Mouse (Mus musculus) lung, embryonic 14.5 days (tissue): ENCODE measurements around the gene Dnajb8. TPM values are rescaled to one million over a fixed set of nuclear protein-coding genes. Genes with fewer than 3 reads are reported as not detected.

ENCODE experiments used
- ATAC-seq: fragments of 200-750 bp; cut with Nextera tagmentation; 2 replicates; pipeline ENCODE4 v1.8.0; 2017; ENCODE audit warnings: mild to moderate bottlenecking, moderate TSS enrichment, moderate library complexity; ENCODE audit not compliant: insufficient read depth
- DNase-seq: peaks from one replicate; pipeline ENCODE4 v3.0.0-alpha.2; 2015
- H3K27ac ChIP-seq: fragments of 300-500 bp; sonication (generic); 2 replicates; pipeline ENCODE4 v1.5.1; 2014; ENCODE audit warnings: low read depth, mild to moderate bottlenecking, moderate library complexity
- H3K27me3 ChIP-seq: fragments of 300-500 bp; sonication (generic); 2 replicates; pipeline ENCODE4 v1.6.1; 2014; ENCODE audit warnings: low read length, control low read depth; ENCODE audit not compliant: insufficient read depth
- H3K36me3 ChIP-seq: fragments of 300-500 bp; sonication (generic); 2 replicates; pipeline ENCODE4 v1.6.1; 2014; ENCODE audit warnings: control low read depth; ENCODE audit not compliant: insufficient read depth
- H3K4me1 ChIP-seq: fragments of 300-500 bp; sonication (generic); 2 replicates; pipeline ENCODE4 v1.6.1; 2014; ENCODE audit warnings: antibody characterized with exemption, control low read depth; ENCODE audit not compliant: insufficient read depth
- H3K4me2 ChIP-seq: fragments of 300-500 bp; sonication (generic); 2 replicates; pipeline ENCODE4 v1.6.1; 2014; ENCODE audit warnings: mild to moderate bottlenecking
- H3K4me3 ChIP-seq: fragments of 300-500 bp; sonication (generic); 2 replicates; pipeline ENCODE4 v1.5.1; 2014; ENCODE audit warnings: low read depth, low read length
- H3K9ac ChIP-seq: fragments of 300-500 bp; sonication (generic); 2 replicates; pipeline ENCODE4 v1.6.1; 2014
- H3K9me3 ChIP-seq: fragments of 300-500 bp; sonication (generic); 2 replicates; pipeline ENCODE4 v1.6.1; 2016; ENCODE audit warnings: low read depth, low read length, control low read depth
- CTCF ChIP-seq: IDR thresholded peaks from 2 replicates; pipeline ENCODE4 v1.5.1; 2016; ENCODE audit warnings: antibody characterized with exemption, low read depth
- WGBS: fragments of 180-500 bp; shearing (Covaris S2); extraction: QIAGEN DNeasy Blood & Tissue Kit; methylation state at CpG from one replicate; pipeline ENCODE4 v1.1.7; 2014; 5-methylcytosine and 5-hydroxymethylcytosine counted together
- polyA plus RNA-seq: library from polyadenylated mRNA; unstranded; fragments of >200 nt; fragmentation: Nextera tagmentation; extraction: Ambion mirVana; gene quantifications from 2 replicates; pipeline ENCODE4 v1.2.1, GENCODE M21; 2014

Dnajb8 gene
- polyA plus RNA-seq = not detected in 2 replicates

- Histone ChIP-seq H3K4me2 (no peak within 1 kb of the TSS), H3K27ac (no peak within 1 kb of the TSS), H3K27me3 (no peaks in the 10 kb centered on the region), H3K4me1 (no peaks in the 10 kb centered on the region), H3K36me3 (no peaks in the 10 kb centered on the region), H3K4me3 (no peak within 1 kb of the TSS), H3K9me3 (no peaks in the 10 kb centered on the region), H3K9ac (no peak within 1 kb of the TSS)
- 41% methylated on average over 10 of the region's 10 CpGs for WGBS
- DNase-seq (no peak), ATAC-seq (no peak)
- TF ChIP-seq CTCF = no peak
Observed at GRCm38 (mm10) chr6:88221968-88222367, at the start of gene Dnajb8. Dnajb8 (plus strand) TSS chr6:88222268.

- no peak for TF ChIP-seq CTCF
- Histone ChIP-seq H3K4me3 (no peak overlapping the region), H3K27me3 (no peaks in the 10 kb centered on the region), H3K9me3 (no peaks in the 10 kb centered on the region), H3K9ac (no peak overlapping the region), H3K4me2 (no peak overlapping the region), H3K36me3 (no peaks in the 10 kb centered on the region), H3K4me1 (no peaks in the 10 kb centered on the region), H3K27ac (no peak overlapping the region)
- no peak for DNase-seq
- 86% methylated on average over 3 of the region's 3 CpGs for WGBS
- ATAC-seq = no peak
Observed at GRCm38 (mm10) chr6:88174191-88174590, 47.9 kb upstream of the Dnajb8 start.

- Histone ChIP-seq H3K27me3 (no peaks in the 10 kb centered on the region), H3K4me2 (no peak overlapping the region), H3K9ac (no peak overlapping the region), H3K4me3 (no peak overlapping the region), H3K9me3 (no peaks in the 10 kb centered on the region), H3K27ac (no peak overlapping the region), H3K4me1 (no peaks in the 10 kb centered on the region), H3K36me3 (no peaks in the 10 kb centered on the region)
- WGBS = 87% methylated on average over 2 of the region's 2 CpGs
- TF ChIP-seq CTCF = no peak
- DNase-seq = no peak
- no peak for ATAC-seq
Observed at GRCm38 (mm10) chr6:88174676-88175075, 47.4 kb upstream of the Dnajb8 start.

- Histone ChIP-seq H3K4me2 (no peak overlapping the region), H3K9me3 (no peaks in the 10 kb centered on the region), H3K4me3 (no peak overlapping the region), H3K27ac (no peak overlapping the region), H3K27me3 (peaks cover 18% of the 10 kb centered on the region), H3K36me3 (no peaks in the 10 kb centered on the region), H3K9ac (no peak overlapping the region), H3K4me1 (no peaks in the 10 kb centered on the region)
- WGBS = 68% methylated on average over 4 of the region's 4 CpGs
- ATAC-seq = no peak
- DNase-seq = no peak
- TF ChIP-seq CTCF = no peak
Observed at GRCm38 (mm10) chr6:88184671-88185070, 37.4 kb upstream of the Dnajb8 start.

- no peak overlapping the region for H3K4me3 ChIP-seq
- no peak for TF ChIP-seq CTCF
- H3K9me3 ChIP-seq = no peaks in the 10 kb centered on the region
- WGBS = 71% methylated on average over 6 of the region's 6 CpGs
- ATAC-seq = no peak
- H3K27ac ChIP-seq = no peak overlapping the region
- H3K36me3 ChIP-seq = no peaks in the 10 kb centered on the region
- H3K27me3 ChIP-seq = peaks cover 53% of the 10 kb centered on the region
- H3K4me1 ChIP-seq = no peaks in the 10 kb centered on the region
- no peak for DNase-seq
- no peak overlapping the region for H3K4me2 ChIP-seq
- H3K9ac ChIP-seq = no peak overlapping the region
Observed at GRCm38 (mm10) chr6:88188148-88188547, 33.9 kb upstream of the Dnajb8 start.

- Histone ChIP-seq H3K4me2 (peak overlapping the region; percentile 82), H3K27me3 (peaks cover 66% of the 10 kb centered on the region), H3K4me1 (no peaks in the 10 kb centered on the region), H3K4me3 (peak overlapping the region; percentile 53), H3K9ac (no peak overlapping the region; the same call in 1 of the 2 replicates), H3K27ac (no peak overlapping the region), H3K36me3 (no peaks in the 10 kb centered on the region), H3K9me3 (no peaks in the 10 kb centered on the region)
- ATAC-seq = peak; percentile 69
- DNase-seq = peak; percentile 79
- TF ChIP-seq CTCF = peak; percentile 69
- 1% methylated on average over 56 of the region's 56 CpGs for WGBS
Observed at GRCm38 (mm10) chr6:88189312-88190042, 32.6 kb upstream of the Dnajb8 start.

GRCm38 (mm10) chr6:88190043-88190309 lies 32.1 kb upstream of the Dnajb8 start:
- peaks cover 71% of the 10 kb centered on the region for H3K27me3 ChIP-seq
- DNase-seq (no peak), ATAC-seq (peak; percentile 7; the same call in 1 of the 2 replicates)
- TF ChIP-seq CTCF = no peak
- peak overlapping the region; percentile 53 for H3K4me3 ChIP-seq
- no peaks in the 10 kb centered on the region for H3K36me3 ChIP-seq
- no peaks in the 10 kb centered on the region for H3K9me3 ChIP-seq
- H3K9ac ChIP-seq = no peak overlapping the region; the same call in 1 of the 2 replicates
- no peak overlapping the region for H3K27ac ChIP-seq
- no peaks in the 10 kb centered on the region for H3K4me1 ChIP-seq
- H3K4me2 ChIP-seq = peak overlapping the region; percentile 82
- 2% methylated on average over 13 of the region's 13 CpGs for WGBS
